Mouse (Mus musculus) heart, embryonic 11.5 days (tissue): ENCODE results near the gene Gm20509. TPM values are rescaled to one million over a fixed set of nuclear protein-coding genes. Genes with fewer than 3 reads are reported as not detected.

ENCODE experiments used
- ATAC-seq: fragments of 200-750 bp; cut with Nextera tagmentation; replicated peaks from 2 replicates; pipeline ENCODE4 v1.8.0; 2017; ENCODE audit warnings: moderate library complexity; ENCODE audit not compliant: insufficient number of reproducible peaks, low FRiP score, low TSS enrichment
- H3K27ac ChIP-seq: fragments of 300-500 bp; sonication (generic); 2 replicates; pipeline ENCODE4 v1.5.1; 2014; ENCODE audit warnings: mild to moderate bottlenecking, low read depth, low read length
- H3K27me3 ChIP-seq: fragments of 300-500 bp; sonication (generic); 2 replicates; pipeline ENCODE4 v1.6.1; 2014; ENCODE audit warnings: mild to moderate bottlenecking, low read length, mixed read lengths; ENCODE audit not compliant: control insufficient read depth, insufficient read depth
- H3K36me3 ChIP-seq: fragments of 300-500 bp; sonication (generic); 2 replicates; pipeline ENCODE4 v1.6.1; 2014; ENCODE audit warnings: mild to moderate bottlenecking, low read length, moderate library complexity, mixed read lengths; ENCODE audit not compliant: control insufficient read depth, insufficient read depth
- H3K4me1 ChIP-seq: fragments of 300-500 bp; sonication (generic); 2 replicates; pipeline ENCODE4 v1.6.1; 2014; ENCODE audit warnings: low read length; ENCODE audit not compliant: control insufficient read depth, insufficient read depth
- H3K4me2 ChIP-seq: fragments of 300-500 bp; sonication (generic); 2 replicates; pipeline ENCODE4 v1.6.1; 2014; ENCODE audit warnings: mild to moderate bottlenecking, moderate library complexity
- H3K4me3 ChIP-seq: fragments of 300-500 bp; sonication (generic); 2 replicates; pipeline ENCODE4 v1.5.1; 2014; ENCODE audit warnings: low read depth, low read length
- H3K9ac ChIP-seq: fragments of 300-500 bp; sonication (generic); 2 replicates; pipeline ENCODE4 v1.6.1; 2014; ENCODE audit warnings: mild to moderate bottlenecking, low read depth, low read length, moderate library complexity
- H3K9me3 ChIP-seq: fragments of 300-500 bp; sonication (generic); replicated peaks from 2 replicates; pipeline ENCODE4 v1.6.1; 2016; ENCODE audit warnings: low read length; ENCODE audit not compliant: control insufficient read depth
- WGBS: fragments of 180-500 bp; shearing (Covaris S2); extraction: QIAGEN DNeasy Blood & Tissue Kit; methylation state at CpG from one replicate; pipeline ENCODE4 v1.1.7; 2014; ENCODE audit not compliant: insufficient replicate concordance; 5-methylcytosine and 5-hydroxymethylcytosine counted together
- polyA plus RNA-seq: library from polyadenylated mRNA; unstranded; fragments of >200 nt; fragmentation: Nextera tagmentation; extraction: Ambion mirVana; gene quantifications from 2 replicates; pipeline ENCODE4 v1.2.1, GENCODE M21; 2014

Gene Gm20509
- polyA plus RNA-seq, result not detected in 2 replicates

DNA sequence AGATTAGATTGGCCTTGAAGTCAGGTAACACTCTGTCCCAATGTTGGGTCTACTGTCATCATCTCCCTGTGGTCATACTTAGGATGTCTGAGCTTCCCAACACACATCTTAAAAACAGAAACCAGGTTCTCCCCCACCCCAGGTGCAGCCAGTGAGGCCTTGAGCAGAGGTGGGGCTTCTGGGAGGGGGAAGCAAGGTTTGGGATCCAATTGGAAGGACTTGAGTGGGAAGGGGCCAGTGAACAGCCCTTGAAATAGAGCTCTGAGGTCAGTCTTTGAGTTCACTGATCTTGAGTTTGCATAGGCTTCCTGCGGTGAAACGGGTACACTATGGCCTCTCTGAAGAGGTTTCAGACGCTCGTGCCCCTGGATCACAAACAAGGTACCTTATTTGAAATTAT, at the start of gene Gm20509:
Gm20509 (plus strand) TSS at position 290 of the 400 bp plus-strand sequence.
- Histone ChIP-seq H3K4me1 (0 out of 2 replicates have a peak, but pooled peaks cover 4% of the 10 kb centered on the region), H3K36me3 (no peaks in the 10 kb centered on the region), H3K9me3 (no peaks in the 10 kb centered on the region), H3K4me3 (peak within 1 kb of the TSS; percentile 42), H3K27ac (no peak within 1 kb of the TSS), H3K4me2 (peak within 1 kb of the TSS; percentile 73), H3K9ac (peak within 1 kb of the TSS; percentile 64), H3K27me3 (peaks cover 38% of the 10 kb centered on the region)
- 84% methylated on average over 4 of the region's 4 CpGs for WGBS
- ATAC-seq, result no peak

DNA sequence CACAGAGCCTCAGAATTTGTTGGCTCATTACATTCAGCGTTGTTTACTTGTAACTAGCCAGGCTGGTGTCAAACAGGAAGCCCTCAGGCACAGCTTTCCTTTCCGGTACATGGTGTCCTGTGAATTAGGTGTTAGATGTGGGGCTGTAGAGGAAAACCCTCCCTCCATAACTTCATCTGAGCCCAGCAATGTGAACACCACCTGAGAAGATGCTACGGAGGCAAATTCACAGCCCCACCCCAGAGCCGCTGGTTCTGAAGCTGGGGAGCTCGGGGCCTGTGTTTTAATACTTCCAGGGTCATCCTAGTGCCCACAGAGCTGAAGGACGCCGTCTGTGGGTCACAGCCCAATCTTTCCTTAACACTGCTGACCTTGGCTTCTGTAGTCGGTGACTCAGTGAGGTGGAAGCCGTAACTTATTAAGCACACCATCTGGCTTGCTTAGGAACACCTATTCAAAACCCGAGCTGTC, 46.8 kb upstream of the Gm20509 start:
- WGBS, result 54% methylated on average over 10 of the region's 10 CpGs

DNA sequence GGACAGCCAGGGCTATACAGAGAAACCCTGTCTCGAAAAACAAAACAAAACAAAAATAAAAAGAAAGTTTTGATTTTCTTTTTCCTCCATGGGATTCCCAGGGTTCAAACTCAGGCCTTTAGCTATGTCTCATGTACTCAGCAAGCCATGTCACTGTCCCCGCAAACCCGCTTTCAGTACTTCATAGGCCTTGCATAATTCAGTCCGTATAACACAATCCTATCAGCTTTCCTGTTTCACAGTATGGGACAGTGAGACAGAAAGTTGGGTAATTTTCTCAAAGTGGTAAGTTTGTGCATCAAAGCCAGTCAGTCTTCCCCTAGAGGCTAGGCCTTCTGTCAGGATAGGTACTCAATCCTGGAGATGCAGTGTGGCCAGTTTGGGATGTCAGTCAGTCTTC, 43.0 kb upstream of the Gm20509 start:
- Histone ChIP-seq H3K4me3 (no peak overlapping the region), H3K27me3 (no peaks in the 10 kb centered on the region), H3K9ac (no peak overlapping the region), H3K4me1 (peaks cover 8% of the 10 kb centered on the region), H3K36me3 (no peaks in the 10 kb centered on the region), H3K4me2 (no peak overlapping the region), H3K27ac (no peak overlapping the region), H3K9me3 (no peaks in the 10 kb centered on the region)
- no peak for ATAC-seq
- 82% methylated on average over 4 of the region's 4 CpGs for WGBS

More for the DNA sequence above, 46.8 kb upstream of the Gm20509 start:
- H3K9me3 ChIP-seq, result no peaks in the 10 kb centered on the region
- no peak overlapping the region for H3K27ac ChIP-seq
- no peaks in the 10 kb centered on the region for H3K4me1 ChIP-seq
- H3K4me2 ChIP-seq, result no peak overlapping the region
- ATAC-seq, result no peak
- no peaks in the 10 kb centered on the region for H3K27me3 ChIP-seq
- H3K9ac ChIP-seq, result no peak overlapping the region
- no peak overlapping the region for H3K4me3 ChIP-seq
- no peaks in the 10 kb centered on the region for H3K36me3 ChIP-seq

DNA sequence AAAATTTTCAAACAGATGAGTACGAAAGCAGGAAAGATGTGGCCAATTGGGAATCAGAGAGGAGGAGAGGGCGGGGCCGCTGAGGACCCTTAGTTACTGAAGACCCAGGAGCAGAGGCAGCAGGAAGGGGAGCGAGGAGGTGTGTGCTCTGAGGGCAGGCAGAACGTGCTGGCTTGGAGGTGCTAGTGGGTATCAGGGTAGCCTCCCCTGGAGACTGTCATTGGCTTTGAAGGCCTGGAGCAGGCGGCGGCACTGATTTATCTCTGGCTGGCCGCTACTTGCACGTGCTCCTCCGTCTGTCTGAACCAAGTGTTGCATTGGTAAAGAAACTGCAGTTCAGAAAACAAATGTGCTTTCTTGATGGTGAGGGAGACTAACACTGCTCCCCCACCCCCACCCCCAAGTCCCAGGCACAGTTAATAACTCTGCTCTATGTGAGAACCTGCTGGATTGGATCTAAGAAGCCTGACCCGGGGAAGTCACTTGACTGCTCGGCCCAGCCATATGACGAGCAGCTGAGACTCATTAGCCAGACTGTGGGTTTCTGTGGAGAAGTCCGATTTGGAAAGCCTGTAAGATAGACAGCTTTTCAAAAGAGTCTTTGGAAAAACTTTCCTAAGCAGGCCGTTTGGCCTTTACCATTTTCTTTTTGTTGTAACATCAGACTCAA, 38.5 kb upstream of the Gm20509 start:
- Histone ChIP-seq H3K27me3 (no peaks in the 10 kb centered on the region), H3K27ac (no peak overlapping the region), H3K4me3 (no peak overlapping the region), H3K36me3 (no peaks in the 10 kb centered on the region), H3K4me1 (peaks cover 19% of the 10 kb centered on the region), H3K9ac (no peak overlapping the region), H3K4me2 (peak overlapping the region; percentile 56), H3K9me3 (no peaks in the 10 kb centered on the region)
- ATAC-seq, result no peak
- 20% methylated on average over 15 of the region's 15 CpGs for WGBS

DNA sequence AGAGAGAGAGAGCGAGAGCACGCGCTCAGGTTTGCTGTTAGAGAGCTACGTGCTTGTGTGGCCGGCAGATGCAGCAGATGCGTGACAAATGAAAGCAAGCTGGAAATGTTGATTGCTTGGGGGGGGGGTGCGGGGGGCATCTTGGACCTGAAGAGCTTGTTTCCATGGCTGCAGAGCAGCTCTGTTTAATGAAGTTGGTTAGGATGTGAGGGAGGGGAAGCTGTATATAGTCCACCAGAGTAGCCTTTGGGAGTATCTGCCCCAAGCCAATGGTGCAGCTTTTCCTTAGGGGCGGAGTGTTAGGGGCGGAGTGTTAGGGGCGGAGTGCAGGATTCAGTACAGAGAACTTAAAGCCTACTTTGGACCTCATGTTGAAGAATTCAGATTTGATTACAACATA, 35.2 kb upstream of the Gm20509 start:
- no peak for ATAC-seq
- H3K27me3 ChIP-seq, result no peaks in the 10 kb centered on the region
- no peak overlapping the region for H3K9ac ChIP-seq
- peak overlapping the region; percentile 54 for H3K4me2 ChIP-seq
- WGBS, result 28% methylated on average over 10 of the region's 10 CpGs
- 0 out of 2 replicates have a peak overlapping the region, but pooled peaks have one; percentile 8 for H3K4me3 ChIP-seq
- peaks cover 19% of the 10 kb centered on the region for H3K4me1 ChIP-seq
- H3K27ac ChIP-seq, result no peak overlapping the region
- no peaks in the 10 kb centered on the region for H3K36me3 ChIP-seq
- no peaks in the 10 kb centered on the region for H3K9me3 ChIP-seq

DNA sequence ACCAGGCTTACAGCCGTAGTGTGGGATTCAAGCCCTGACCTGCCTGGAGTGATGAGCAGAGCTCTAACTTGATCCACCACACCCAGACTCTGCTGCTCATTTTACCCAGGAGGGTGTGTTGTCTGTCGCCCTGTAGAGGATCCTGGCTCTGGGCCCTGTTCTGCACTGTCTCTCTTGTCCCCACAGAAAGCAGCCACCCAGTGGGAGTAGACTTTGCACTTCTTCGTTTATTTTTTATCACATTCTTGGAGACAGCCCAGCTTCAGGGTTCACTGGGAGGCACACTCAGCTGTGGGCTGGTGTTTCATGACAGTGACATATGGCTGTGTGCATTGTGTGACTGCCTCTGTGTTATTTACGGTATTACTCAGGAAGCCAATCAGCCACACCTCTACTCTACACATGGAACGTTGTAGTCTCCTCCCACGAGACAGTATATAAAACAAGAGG, 34.0 kb upstream of the Gm20509 start:
- no peaks in the 10 kb centered on the region for H3K36me3 ChIP-seq
- peaks cover 19% of the 10 kb centered on the region for H3K4me1 ChIP-seq
- H3K4me3 ChIP-seq, result no peak overlapping the region
- WGBS, result 25% methylated on average over 6 of the region's 6 CpGs
- no peak overlapping the region for H3K9ac ChIP-seq
- no peak for ATAC-seq
- H3K4me2 ChIP-seq, result peak overlapping the region; percentile 4; the same call in 1 of the 2 replicates
- H3K27me3 ChIP-seq, result no peaks in the 10 kb centered on the region
- no peaks in the 10 kb centered on the region for H3K9me3 ChIP-seq
- peak overlapping the region; percentile 22; the same call in 1 of the 2 replicates for H3K27ac ChIP-seq

DNA sequence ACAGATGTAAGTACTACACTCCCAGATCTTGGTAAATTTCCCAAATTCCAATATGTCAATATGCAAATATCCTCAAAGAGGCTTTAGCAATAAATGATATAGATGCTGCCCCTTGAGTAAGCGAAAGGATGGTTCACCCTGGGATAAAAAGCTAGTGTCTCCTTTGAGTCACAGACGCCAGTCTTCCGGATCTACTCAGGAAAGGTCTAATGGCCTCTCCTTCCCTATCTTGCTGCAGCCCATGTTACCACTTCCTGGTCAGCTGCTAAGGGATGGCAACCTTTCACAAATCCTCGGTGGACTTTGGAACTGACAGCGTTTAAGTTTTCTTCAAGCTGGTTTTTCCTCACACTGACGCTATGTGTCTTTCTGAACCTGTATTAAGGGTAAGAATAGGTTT, 33.6 kb upstream of the Gm20509 start:
- Histone ChIP-seq H3K9ac (no peak overlapping the region), H3K27me3 (no peaks in the 10 kb centered on the region), H3K9me3 (no peaks in the 10 kb centered on the region), H3K36me3 (no peaks in the 10 kb centered on the region), H3K4me1 (peaks cover 14% of the 10 kb centered on the region), H3K4me3 (no peak overlapping the region), H3K4me2 (0 out of 2 replicates have a peak overlapping the region, but pooled peaks have one; percentile 4), H3K27ac (no peak overlapping the region)
- 60% methylated on average over 6 of the region's 6 CpGs for whole genome bisulfite sequencing
- no peak for ATAC-seq

DNA sequence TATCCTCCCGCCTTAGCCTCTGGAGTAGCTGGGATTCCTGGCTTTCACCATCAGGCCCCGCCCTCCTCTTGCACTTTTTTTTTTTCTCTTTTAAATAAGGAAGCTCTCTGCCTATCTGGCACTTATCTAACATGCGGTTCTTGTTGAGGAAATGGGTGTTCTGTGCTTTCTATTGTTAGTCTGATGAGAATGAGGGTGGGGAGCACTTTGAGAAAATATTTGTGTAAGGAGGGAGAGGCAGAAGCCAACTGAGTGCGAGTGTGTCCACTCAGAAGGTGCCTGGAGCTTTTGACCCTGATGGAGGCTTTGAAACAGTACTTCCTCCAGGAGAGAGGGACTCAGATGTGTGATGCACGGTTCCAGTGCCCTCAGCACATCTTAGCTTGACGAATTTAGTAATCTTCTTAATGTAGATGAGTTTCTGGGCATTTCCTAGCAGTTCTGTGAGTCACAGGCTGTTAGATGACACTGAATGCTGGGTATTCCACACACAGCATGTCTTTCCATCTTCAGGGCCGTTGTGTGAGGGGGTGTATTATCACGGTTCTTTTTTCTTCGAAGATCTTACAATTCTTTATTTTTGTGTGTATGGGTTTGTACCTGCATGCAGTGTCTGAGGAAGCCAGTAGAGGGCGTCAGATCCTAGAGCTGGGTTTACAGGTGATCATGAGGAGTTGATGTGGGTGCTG, 31.2 kb upstream of the Gm20509 start:
- Histone ChIP-seq H3K9ac (no peak overlapping the region), H3K4me2 (no peak overlapping the region), H3K4me3 (no peak overlapping the region), H3K9me3 (no peaks in the 10 kb centered on the region), H3K27ac (peak overlapping the region; percentile 57; the same call in 1 of the 2 replicates), H3K4me1 (peaks cover 11% of the 10 kb centered on the region), H3K36me3 (no peaks in the 10 kb centered on the region), H3K27me3 (no peaks in the 10 kb centered on the region)
- no peak; the same call in 1 of the 2 replicates for ATAC-seq
- 58% methylated on average over 10 of the region's 10 CpGs for WGBS
